Mouse (Mus musculus) heart, embryonic 10.5 days (tissue): ENCODE data around the gene Ralgps1. TPM values are rescaled to one million over a fixed set of nuclear protein-coding genes. Genes with fewer than 3 reads are reported as not detected.
A peak's percentile ranks its signal among the peaks of the same experiment; 100 is the strongest.

Experiments
- DNase-seq: peaks from one replicate; pipeline ENCODE4 v3.0.0-alpha.2; 2017; ENCODE audit warnings: low spot score
- H3K27ac ChIP-seq: fragments of 300-500 bp; sonication (generic); 2 replicates; pipeline ENCODE4 v1.5.1; 2016; ENCODE audit warnings: mild to moderate bottlenecking
- H3K27me3 ChIP-seq: fragments of 300-500 bp; sonication (generic); 2 replicates; pipeline ENCODE4 v1.6.1; 2016; ENCODE audit warnings: mild to moderate bottlenecking; ENCODE audit not compliant: poor library complexity, insufficient read depth, severe bottlenecking
- H3K36me3 ChIP-seq: fragments of 300-500 bp; sonication (generic); 2 replicates; pipeline ENCODE4 v1.6.1; 2016; ENCODE audit warnings: mild to moderate bottlenecking, moderate library complexity
- H3K4me1 ChIP-seq: fragments of 300-500 bp; sonication (generic); 2 replicates; pipeline ENCODE4 v1.6.1; 2016; ENCODE audit warnings: mild to moderate bottlenecking
- H3K4me3 ChIP-seq: fragments of 300-500 bp; sonication (generic); 2 replicates; pipeline ENCODE4 v1.5.1; 2016; ENCODE audit warnings: mild to moderate bottlenecking, moderate library complexity
- H3K9me3 ChIP-seq: fragments of 300-500 bp; sonication (generic); 2 replicates; pipeline ENCODE4 v1.6.1; 2016; ENCODE audit warnings: mild to moderate bottlenecking, moderate library complexity
- WGBS: fragments of 180-500 bp; shearing (Covaris S2); methylation state at CpG from one replicate; pipeline ENCODE4 v1.1.7; 2016; 5-methylcytosine and 5-hydroxymethylcytosine counted together
- polyA plus RNA-seq: library from polyadenylated mRNA; unstranded; fragments of >200 nt; fragmentation: Nextera tagmentation; extraction: Ambion mirVana; gene quantifications from 2 replicates; pipeline ENCODE4 v1.2.1, GENCODE M21; 2016

Ralgps1 gene
- polyA plus RNA-seq, 1 experiment from 2014 or later: 3.8 TPM

DNA sequence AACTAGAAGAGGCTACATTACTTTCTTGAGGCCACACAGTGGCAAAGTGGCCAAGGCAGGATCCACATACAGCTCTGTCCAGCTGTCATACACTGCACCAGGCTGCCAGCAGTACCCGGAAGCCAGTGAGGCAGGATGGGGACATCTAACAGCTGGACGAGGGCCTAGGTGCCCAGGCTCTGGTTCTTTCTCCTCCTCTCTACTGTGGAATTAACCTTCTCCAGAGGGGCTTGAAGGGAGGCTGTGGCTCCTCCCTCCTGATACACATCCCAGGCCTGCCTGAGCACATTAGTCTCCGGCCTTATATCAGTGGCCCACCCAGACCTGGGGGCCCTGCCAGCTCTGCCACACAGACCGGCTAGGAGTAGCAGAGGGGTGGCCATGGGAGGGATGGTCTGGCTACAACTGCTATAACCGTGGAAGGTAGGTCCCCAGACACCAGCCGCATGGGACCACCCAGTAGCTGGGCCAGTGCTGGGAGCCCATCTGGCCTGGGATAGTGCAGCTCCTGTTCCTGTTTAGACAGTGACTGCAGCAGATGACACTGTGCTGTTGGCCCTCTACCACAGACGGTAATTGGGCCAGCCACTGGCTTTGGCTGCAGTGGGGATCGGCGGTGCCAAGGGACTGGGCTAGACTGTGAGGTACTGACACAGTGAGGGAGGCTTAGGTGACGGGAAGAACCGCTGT is 192.9 kb downstream of the Ralgps1 start:
- Histone ChIP-seq H3K27ac (peak overlapping the region; percentile 82), H3K9me3 (no peaks in the 10 kb centered on the region), H3K4me3 (0 out of 2 replicates have a peak overlapping the region, but pooled peaks have one; percentile 22), H3K27me3 (no peaks in the 10 kb centered on the region), H3K36me3 (no peaks in the 10 kb centered on the region), H3K4me1 (peaks cover 38% of the 10 kb centered on the region)
- no peak for DNase-seq
- 54% methylated on average over 11 of the region's 11 CpGs for WGBS

- 51% methylated on average over 12 of the region's 12 CpGs for WGBS
- Histone ChIP-seq H3K27me3 (no peaks in the 10 kb centered on the region), H3K4me3 (0 out of 2 replicates have a peak overlapping the region, but pooled peaks have one; percentile 22), H3K4me1 (peaks cover 44% of the 10 kb centered on the region), H3K9me3 (no peaks in the 10 kb centered on the region), H3K36me3 (no peaks in the 10 kb centered on the region), H3K27ac (peak overlapping the region; percentile 82)
- peak; percentile 89 for DNase-seq
Measured at GRCm38 (mm10) chr2:33177443-33178242, 193.6 kb downstream of the Ralgps1 start.

DNA sequence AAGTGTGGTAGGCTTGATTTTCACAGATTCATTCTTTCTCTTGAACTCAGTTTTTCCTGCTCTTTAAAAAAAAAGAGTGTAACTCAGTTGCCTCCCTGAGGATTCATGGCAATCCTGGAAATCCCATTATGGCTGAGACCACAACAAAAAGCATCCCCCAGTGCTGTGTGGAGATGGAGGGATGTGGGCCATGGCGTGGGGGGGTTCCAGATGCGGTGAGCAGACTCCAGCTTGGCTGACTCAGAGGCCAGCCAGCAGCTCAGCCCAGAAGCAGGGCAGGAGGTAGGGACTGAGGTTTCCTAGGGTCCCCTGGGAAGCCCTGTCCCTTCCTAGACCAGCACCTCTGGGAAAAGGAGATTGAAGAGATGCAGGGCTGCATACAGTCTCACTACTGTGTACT is 194.4 kb downstream of the Ralgps1 start:
- 56% methylated on average over 2 of the region's 2 CpGs for WGBS
- Histone ChIP-seq H3K4me1 (peaks cover 49% of the 10 kb centered on the region), H3K27me3 (no peaks in the 10 kb centered on the region), H3K27ac (peak overlapping the region; percentile 78), H3K9me3 (no peaks in the 10 kb centered on the region), H3K36me3 (no peaks in the 10 kb centered on the region), H3K4me3 (no peak overlapping the region)
- no peak for DNase-seq

- H3K4me3 ChIP-seq: no peak overlapping the region
- no peaks in the 10 kb centered on the region for H3K9me3 ChIP-seq
- no peaks in the 10 kb centered on the region for H3K27me3 ChIP-seq
- H3K4me1 ChIP-seq: peaks cover 49% of the 10 kb centered on the region
- 54% methylated on average over 7 of the region's 7 CpGs for WGBS
- H3K27ac ChIP-seq: peak overlapping the region; percentile 78; the same call in 1 of the 2 replicates
- H3K36me3 ChIP-seq: no peaks in the 10 kb centered on the region
- DNase-seq: no peak
Measured at GRCm38 (mm10) chr2:33176516-33176915, 194.8 kb downstream of the Ralgps1 start.

DNA sequence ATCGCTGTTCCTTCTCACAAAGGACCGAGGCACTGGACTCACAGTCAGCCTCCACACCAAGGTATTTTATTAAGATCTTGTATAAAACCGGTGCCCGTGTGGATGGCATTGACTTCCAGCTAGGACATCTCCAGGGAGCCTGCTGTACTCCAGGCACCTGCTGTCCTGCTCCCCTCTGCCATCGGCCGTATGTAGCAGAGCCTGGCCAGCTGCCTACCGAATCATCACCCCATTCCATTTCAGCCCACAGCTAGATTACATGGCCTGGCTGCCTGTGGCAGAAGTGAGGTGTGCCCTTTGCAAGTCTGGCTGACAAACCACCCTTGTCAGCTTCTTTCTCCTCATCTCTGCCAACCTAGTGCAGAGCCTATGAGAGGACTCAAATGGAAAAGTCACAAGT is 197.6 kb downstream of the Ralgps1 start:
- WGBS: 87% methylated on average over 7 of the region's 7 CpGs
- H3K4me3 ChIP-seq: no peak overlapping the region
- no peaks in the 10 kb centered on the region for H3K36me3 ChIP-seq
- no peak for DNase-seq
- H3K27me3 ChIP-seq: no peaks in the 10 kb centered on the region
- peaks cover 46% of the 10 kb centered on the region for H3K4me1 ChIP-seq
- H3K9me3 ChIP-seq: no peaks in the 10 kb centered on the region
- no peak overlapping the region for H3K27ac ChIP-seq

DNA sequence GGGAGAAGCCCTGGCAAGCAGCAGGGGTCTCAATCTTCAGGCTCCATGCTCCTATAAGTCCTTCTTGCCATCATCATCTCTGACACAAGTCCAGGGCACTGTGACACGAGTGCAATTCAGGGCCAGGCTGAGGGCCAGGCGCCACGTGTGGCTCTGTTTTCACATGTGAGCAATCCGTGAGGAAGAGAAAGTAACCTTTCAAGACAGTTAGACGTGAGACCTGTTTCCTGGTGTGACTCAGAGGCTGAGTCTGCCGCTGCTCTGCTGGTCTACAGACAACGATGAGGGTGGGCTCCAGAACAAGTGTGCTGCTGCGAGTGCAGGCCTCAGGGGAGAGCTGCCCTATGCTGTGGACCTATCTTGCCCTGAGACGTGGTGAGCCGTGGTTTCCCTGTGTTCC is 198.2 kb downstream of the Ralgps1 start:
- Histone ChIP-seq H3K4me3 (no peak overlapping the region), H3K9me3 (no peaks in the 10 kb centered on the region), H3K4me1 (peaks cover 42% of the 10 kb centered on the region), H3K27me3 (no peaks in the 10 kb centered on the region), H3K27ac (no peak overlapping the region), H3K36me3 (no peaks in the 10 kb centered on the region)
- no peak for DNase-seq
- WGBS: 67% methylated on average over 10 of the region's 10 CpGs

GRCm38 (mm10) chr2:33170777-33171565 is 200.3 kb downstream of the Ralgps1 start:
- Histone ChIP-seq H3K36me3 (no peaks in the 10 kb centered on the region), H3K4me1 (peaks cover 45% of the 10 kb centered on the region), H3K27ac (no peak overlapping the region), H3K27me3 (no peaks in the 10 kb centered on the region), H3K9me3 (no peaks in the 10 kb centered on the region), H3K4me3 (no peak overlapping the region)
- WGBS: 76% methylated on average over 10 of the region's 10 CpGs
- no peak for DNase-seq

GRCm38 (mm10) chr2:33169445-33169844 is 201.8 kb downstream of the Ralgps1 start:
- WGBS: 70% methylated on average over 6 of the region's 6 CpGs
- DNase-seq: no peak
- peak overlapping the region; percentile 30; the same call in 1 of the 2 replicates for H3K27ac ChIP-seq
- peaks cover 60% of the 10 kb centered on the region for H3K4me1 ChIP-seq
- no peaks in the 10 kb centered on the region for H3K9me3 ChIP-seq
- no peaks in the 10 kb centered on the region for H3K36me3 ChIP-seq
- no peak overlapping the region for H3K4me3 ChIP-seq
- H3K27me3 ChIP-seq: no peaks in the 10 kb centered on the region

DNA sequence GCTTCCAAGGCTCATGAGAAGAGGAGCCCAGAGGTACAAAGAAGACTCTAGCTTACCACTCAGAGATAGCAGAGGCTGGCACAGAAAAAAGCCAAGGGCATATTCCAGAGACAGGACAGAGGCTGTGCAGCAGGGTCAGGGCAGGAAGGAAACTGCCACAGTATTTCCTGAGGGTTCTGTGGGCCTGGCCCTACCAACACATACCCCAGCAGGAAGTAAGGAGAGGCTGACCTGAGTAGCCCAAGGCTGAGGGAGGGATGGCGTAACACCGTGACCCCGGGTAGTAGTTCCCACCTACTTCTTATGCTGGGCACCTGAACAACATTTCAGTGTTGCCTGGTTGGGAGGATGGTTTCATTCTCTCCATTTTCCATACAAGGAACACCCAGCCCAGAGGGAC is 204.2 kb downstream of the Ralgps1 start:
- 79% methylated on average over 3 of the region's 3 CpGs for WGBS
- H3K27ac ChIP-seq: no peak overlapping the region; the same call in 1 of the 2 replicates
- H3K36me3 ChIP-seq: no peaks in the 10 kb centered on the region
- H3K4me3 ChIP-seq: no peak overlapping the region
- peaks cover 46% of the 10 kb centered on the region for H3K4me1 ChIP-seq
- no peaks in the 10 kb centered on the region for H3K9me3 ChIP-seq
- no peaks in the 10 kb centered on the region for H3K27me3 ChIP-seq
- DNase-seq: no peak

GRCm38 (mm10) chr2:33165710-33166374 is 205.4 kb downstream of the Ralgps1 start:
- peaks cover 50% of the 10 kb centered on the region for H3K4me1 ChIP-seq
- H3K36me3 ChIP-seq: no peaks in the 10 kb centered on the region
- H3K27ac ChIP-seq: peak overlapping the region; percentile 75
- H3K9me3 ChIP-seq: no peaks in the 10 kb centered on the region
- H3K4me3 ChIP-seq: no peak overlapping the region
- 31% methylated on average over 7 of the region's 7 CpGs for WGBS
- DNase-seq: no peak
- no peaks in the 10 kb centered on the region for H3K27me3 ChIP-seq

GRCm38 (mm10) chr2:33165229-33165628 is 206.1 kb downstream of the Ralgps1 start:
- Histone ChIP-seq H3K36me3 (no peaks in the 10 kb centered on the region), H3K27ac (peak overlapping the region; percentile 75), H3K4me3 (no peak overlapping the region), H3K9me3 (no peaks in the 10 kb centered on the region), H3K27me3 (no peaks in the 10 kb centered on the region), H3K4me1 (peaks cover 54% of the 10 kb centered on the region)
- WGBS: 72% methylated on average over 4 of the region's 4 CpGs
- no peak for DNase-seq

GRCm38 (mm10) chr2:33164646-33165045 is 206.6 kb downstream of the Ralgps1 start:
- no peaks in the 10 kb centered on the region for H3K36me3 ChIP-seq
- no peaks in the 10 kb centered on the region for H3K27me3 ChIP-seq
- peak overlapping the region; percentile 75; the same call in 1 of the 2 replicates for H3K27ac ChIP-seq
- no peaks in the 10 kb centered on the region for H3K9me3 ChIP-seq
- no peak overlapping the region for H3K4me3 ChIP-seq
- 53% methylated on average over 3 of the region's 3 CpGs for WGBS
- peaks cover 59% of the 10 kb centered on the region for H3K4me1 ChIP-seq
- DNase-seq: no peak
